Mouse (Mus musculus): ENCODE results near the gene Begain. TPM values are rescaled to one million over a fixed set of nuclear protein-coding genes. Genes with fewer than 3 reads are reported as not detected.
A peak's percentile ranks its signal among the peaks of the same experiment; 100 is the strongest.

Begain gene
- polyA plus RNA-seq, 1 experiment from 2014 or later = 34.0 TPM

DNA sequence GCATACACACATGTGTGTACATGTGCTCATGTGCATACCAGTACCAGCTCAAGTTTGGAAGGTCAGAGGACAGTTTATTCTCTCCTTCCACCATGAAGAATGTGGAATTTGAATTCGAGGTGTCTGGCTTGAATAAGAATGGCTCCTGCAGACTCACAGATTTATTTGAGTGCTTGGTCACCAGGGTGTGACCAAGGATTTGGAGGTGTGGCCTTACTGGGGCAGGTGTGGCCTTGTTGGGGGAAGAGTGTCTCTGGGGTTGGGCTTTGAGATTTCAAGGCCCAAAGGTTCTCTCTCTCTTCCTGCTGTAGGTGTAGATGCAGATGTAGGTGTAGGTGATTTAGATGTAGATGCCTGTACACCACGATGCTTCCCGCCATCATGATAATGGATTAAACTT, 15.5 kb upstream of the Begain start:
- no peak overlapping the region for H3K9ac ChIP-seq
- H3K4me3 ChIP-seq = no peak overlapping the region
- ATAC-seq (replicated peaks) = no peak
- H3K9me3 ChIP-seq = no peaks in the 10 kb centered on the region
- H3K27me3 ChIP-seq (replicated peaks) = no peaks in the 10 kb centered on the region
- H3K36me3 ChIP-seq (replicated peaks) = no peaks in the 10 kb centered on the region
- no peak overlapping the region for H3K4me2 ChIP-seq
- no peaks in the 10 kb centered on the region for H3K4me1 ChIP-seq
- 85% methylated on average over 3 of the region's 3 CpGs for WGBS
- no peak overlapping the region for H3K27ac ChIP-seq

GRCm38 (mm10) chr12:109077036-109077435, 9.0 kb upstream of the Begain start:
- no peak for ATAC-seq (replicated peaks)
- no peaks in the 10 kb centered on the region for H3K27me3 ChIP-seq (replicated peaks)
- H3K9me3 ChIP-seq = no peaks in the 10 kb centered on the region
- no peaks in the 10 kb centered on the region for H3K36me3 ChIP-seq (replicated peaks)
- WGBS = 87% methylated on average over 6 of the region's 6 CpGs
- H3K4me3 ChIP-seq = no peak overlapping the region
- H3K4me2 ChIP-seq = no peak overlapping the region
- H3K9ac ChIP-seq = no peak overlapping the region
- no peak overlapping the region for H3K27ac ChIP-seq
- H3K4me1 ChIP-seq = no peaks in the 10 kb centered on the region

DNA sequence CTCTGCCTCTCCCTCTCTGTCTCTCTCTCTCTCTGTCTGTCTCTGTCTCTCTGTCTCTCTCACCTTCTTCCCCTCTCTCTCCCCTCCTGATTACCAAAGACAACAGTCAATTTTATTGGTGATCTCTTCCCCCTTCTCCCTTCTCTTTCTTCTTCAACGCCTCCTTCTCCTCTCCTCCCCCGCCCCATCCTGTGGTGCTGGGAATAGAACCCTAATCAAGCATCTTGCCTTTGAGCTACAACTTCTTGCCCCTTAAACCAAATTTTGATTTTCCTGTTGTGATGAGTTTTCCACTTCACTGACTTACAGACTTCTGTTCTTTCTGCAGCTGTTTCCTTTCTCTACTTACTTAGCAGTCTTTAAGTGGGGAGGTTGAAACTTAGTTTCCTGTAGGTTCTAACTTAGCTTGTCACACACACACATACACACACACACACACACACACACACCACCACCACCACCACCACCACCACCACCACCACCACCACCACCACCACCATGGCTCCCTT, 6.8 kb upstream of the Begain start:
- Histone ChIP-seq H3K4me3 (no peak overlapping the region), H3K4me2 (no peak overlapping the region), H3K9me3 (no peaks in the 10 kb centered on the region), H3K27me3 (replicated peaks) (peaks cover 1% of the 10 kb centered on the region; the same call in 1 of the 2 replicates), H3K27ac (no peak overlapping the region), H3K36me3 (replicated peaks) (no peaks in the 10 kb centered on the region), H3K9ac (no peak overlapping the region), H3K4me1 (no peaks in the 10 kb centered on the region)
- WGBS = 85% methylated on average over 2 of the region's 2 CpGs
- ATAC-seq (replicated peaks) = no peak

- H3K27me3 ChIP-seq (replicated peaks) = peaks cover 6% of the 10 kb centered on the region; the same call in 1 of the 2 replicates
- H3K27ac ChIP-seq = no peak overlapping the region
- ATAC-seq (replicated peaks) = no peak
- H3K9ac ChIP-seq = no peak overlapping the region
- no peaks in the 10 kb centered on the region for H3K36me3 ChIP-seq (replicated peaks)
- no peak overlapping the region for H3K4me3 ChIP-seq
- no peaks in the 10 kb centered on the region for H3K4me1 ChIP-seq
- 85% methylated on average over 6 of the region's 6 CpGs for WGBS
- H3K9me3 ChIP-seq = no peaks in the 10 kb centered on the region
- no peak overlapping the region for H3K4me2 ChIP-seq
Observed at GRCm38 (mm10) chr12:109074106-109074505, 6.1 kb upstream of the Begain start.

- Histone ChIP-seq H3K27me3 (replicated peaks) (peaks cover 7% of the 10 kb centered on the region; the same call in 1 of the 2 replicates), H3K9me3 (no peaks in the 10 kb centered on the region), H3K4me2 (no peak overlapping the region), H3K27ac (no peak overlapping the region), H3K36me3 (replicated peaks) (no peaks in the 10 kb centered on the region), H3K9ac (no peak overlapping the region), H3K4me1 (peaks cover 18% of the 10 kb centered on the region), H3K4me3 (no peak overlapping the region)
- 86% methylated on average over 13 of the region's 13 CpGs for WGBS
- no peak for ATAC-seq (replicated peaks)
Observed at GRCm38 (mm10) chr12:109071248-109071647, 3.2 kb upstream of the Begain start.

DNA sequence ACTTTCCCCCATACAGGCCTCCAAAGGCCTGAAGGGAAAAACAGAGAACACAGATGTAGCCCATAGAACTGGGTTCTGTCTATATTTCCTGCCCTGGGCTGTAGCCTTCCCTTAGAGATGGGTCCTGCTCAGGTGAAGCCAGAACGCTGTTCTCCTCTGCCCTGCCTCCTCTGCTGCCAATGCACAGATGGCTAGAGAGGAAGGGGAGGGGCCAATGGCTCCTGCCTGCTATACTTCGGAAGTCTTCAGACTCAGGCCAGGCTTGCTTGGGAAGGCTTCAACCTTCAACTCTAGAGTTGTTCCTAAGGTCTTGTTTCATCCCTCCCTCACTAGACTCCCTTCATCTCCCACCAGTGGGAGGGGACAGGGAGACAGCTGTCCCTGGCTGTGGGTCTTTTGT, 1.7 kb upstream of the Begain start:
- Histone ChIP-seq H3K9ac (no peak overlapping the region), H3K4me1 (peaks cover 18% of the 10 kb centered on the region), H3K4me2 (no peak overlapping the region), H3K27ac (no peak overlapping the region), H3K36me3 (replicated peaks) (no peaks in the 10 kb centered on the region), H3K27me3 (replicated peaks) (peaks cover 7% of the 10 kb centered on the region; the same call in 1 of the 2 replicates), H3K4me3 (no peak overlapping the region), H3K9me3 (no peaks in the 10 kb centered on the region)
- ATAC-seq (replicated peaks) = no peak
- WGBS = 57% methylated on average over 2 of the region's 2 CpGs

- 77% methylated on average over 7 of the region's 7 CpGs for WGBS
- no peaks in the 10 kb centered on the region for H3K9me3 ChIP-seq
- H3K4me3 ChIP-seq = peak overlapping the region; percentile 61; the same call in 1 of the 2 replicates
- H3K4me2 ChIP-seq = peak overlapping the region; percentile 91
- H3K27ac ChIP-seq = no peak overlapping the region
- peaks cover 7% of the 10 kb centered on the region; the same call in 1 of the 2 replicates for H3K27me3 ChIP-seq (replicated peaks)
- H3K9ac ChIP-seq = peak overlapping the region; percentile 76; the same call in 1 of the 2 replicates
- no peak for ATAC-seq (replicated peaks)
- no peaks in the 10 kb centered on the region for H3K36me3 ChIP-seq (replicated peaks)
- peaks cover 18% of the 10 kb centered on the region for H3K4me1 ChIP-seq
Observed at GRCm38 (mm10) chr12:109068738-109069137, 721 bp upstream of the Begain start.

DNA sequence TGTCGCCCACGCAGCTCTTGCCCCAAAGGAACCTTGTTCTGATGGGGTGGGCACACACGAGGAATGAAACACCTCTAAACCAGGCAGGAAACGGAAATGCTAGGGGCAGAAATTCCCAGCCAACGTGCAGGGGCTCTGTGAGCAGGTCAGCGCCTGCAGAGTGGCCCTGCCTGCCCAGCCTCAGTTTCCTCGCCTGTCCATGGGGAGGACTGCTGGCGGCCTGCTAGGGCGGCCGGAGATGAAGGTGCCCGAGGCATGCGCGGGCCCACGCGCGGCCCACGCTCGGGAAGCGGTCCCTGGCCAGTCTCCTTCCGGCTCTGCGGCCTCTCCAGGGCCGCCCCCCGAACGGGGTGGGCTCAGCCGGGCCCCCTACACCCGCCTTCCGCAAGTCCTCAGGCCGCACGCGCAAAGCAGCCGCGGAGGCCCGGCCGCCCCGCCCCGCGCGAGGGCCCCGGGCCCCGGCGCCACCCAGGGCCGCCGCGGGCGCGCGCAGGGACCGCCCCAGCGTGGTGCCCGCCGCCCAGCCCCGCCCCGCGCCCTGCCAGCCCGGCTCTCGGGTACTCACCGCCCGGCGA, 369 bp downstream of the Begain start:
- WGBS = 2% methylated on average over 43 of the region's 59 CpGs
- peak; percentile 91 for ATAC-seq (replicated peaks)
- Histone ChIP-seq H3K4me2 (peak overlapping the region; percentile 91), H3K27ac (peak overlapping the region; percentile 53), H3K27me3 (replicated peaks) (peaks cover 7% of the 10 kb centered on the region; the same call in 1 of the 2 replicates), H3K36me3 (replicated peaks) (no peaks in the 10 kb centered on the region), H3K4me1 (peaks cover 18% of the 10 kb centered on the region), H3K4me3 (peak overlapping the region; percentile 61), H3K9ac (peak overlapping the region; percentile 76), H3K9me3 (no peaks in the 10 kb centered on the region)

DNA sequence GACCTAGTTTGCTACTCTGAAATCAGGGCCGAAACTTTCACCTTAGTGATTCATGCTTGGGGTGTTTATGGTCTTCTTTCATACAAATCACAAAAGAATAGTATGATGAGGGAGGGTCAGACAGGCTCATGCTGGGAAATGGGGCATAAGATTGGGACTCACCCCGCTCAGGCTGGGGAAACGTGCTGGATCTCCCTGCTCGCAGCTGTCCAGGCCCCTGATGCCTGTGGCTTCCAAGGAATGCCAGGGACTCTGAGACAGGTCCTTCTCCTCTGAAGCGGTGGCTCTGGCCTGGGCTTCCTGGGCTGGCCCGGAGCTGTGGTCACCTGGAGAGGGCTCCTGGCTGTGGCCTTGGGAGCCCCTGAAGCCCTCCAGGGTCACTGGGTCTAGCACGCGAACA, 9.4 kb downstream of the Begain start:
- Histone ChIP-seq H3K27me3 (replicated peaks) (peaks cover 28% of the 10 kb centered on the region), H3K9ac (no peak overlapping the region), H3K4me1 (peaks cover 8% of the 10 kb centered on the region), H3K9me3 (no peaks in the 10 kb centered on the region), H3K4me3 (no peak overlapping the region), H3K36me3 (replicated peaks) (no peaks in the 10 kb centered on the region), H3K4me2 (no peak overlapping the region), H3K27ac (no peak overlapping the region)
- no peak for ATAC-seq (replicated peaks)
- WGBS = 83% methylated on average over 8 of the region's 8 CpGs

GRCm38 (mm10) chr12:109057736-109058135, 10.3 kb downstream of the Begain start:
- ATAC-seq (replicated peaks) = no peak
- H3K27me3 ChIP-seq (replicated peaks) = peaks cover 37% of the 10 kb centered on the region
- no peak overlapping the region for H3K4me2 ChIP-seq
- H3K27ac ChIP-seq = no peak overlapping the region
- peaks cover 17% of the 10 kb centered on the region for H3K4me1 ChIP-seq
- H3K9me3 ChIP-seq = no peaks in the 10 kb centered on the region
- WGBS = 89% methylated on average over 4 of the region's 4 CpGs
- H3K36me3 ChIP-seq (replicated peaks) = no peaks in the 10 kb centered on the region
- no peak overlapping the region for H3K4me3 ChIP-seq
- no peak overlapping the region for H3K9ac ChIP-seq

- ATAC-seq (replicated peaks) = 0 out of 2 replicates have a peak, but pooled peaks have one; percentile 33
- under 1% methylated on average over 78 of the region's 105 CpGs for WGBS
- H3K9ac ChIP-seq = peak overlapping the region; percentile 45
- no peak overlapping the region for H3K27ac ChIP-seq
- peak overlapping the region; percentile 50 for H3K4me3 ChIP-seq
- no peaks in the 10 kb centered on the region for H3K36me3 ChIP-seq (replicated peaks)
- H3K27me3 ChIP-seq (replicated peaks) = peaks cover 66% of the 10 kb centered on the region
- H3K4me1 ChIP-seq = peaks cover 26% of the 10 kb centered on the region
- no peaks in the 10 kb centered on the region for H3K9me3 ChIP-seq
- peak overlapping the region; percentile 95 for H3K4me2 ChIP-seq
Observed at GRCm38 (mm10) chr12:109053020-109053806, 14.8 kb downstream of the Begain start.

- Histone ChIP-seq H3K27ac (no peak overlapping the region), H3K4me3 (no peak overlapping the region), H3K4me2 (no peak overlapping the region), H3K9ac (no peak overlapping the region), H3K27me3 (replicated peaks) (peaks cover 52% of the 10 kb centered on the region), H3K4me1 (peaks cover 26% of the 10 kb centered on the region), H3K9me3 (no peaks in the 10 kb centered on the region), H3K36me3 (replicated peaks) (no peaks in the 10 kb centered on the region)
- ATAC-seq (replicated peaks) = no peak
- WGBS = 89% methylated on average over 4 of the region's 4 CpGs
Observed at GRCm38 (mm10) chr12:109049949-109050348, 18.1 kb downstream of the Begain start.
